Comparison of ENCODE assay signal across 7 mouse cellular contexts in the genomic region with DNA sequence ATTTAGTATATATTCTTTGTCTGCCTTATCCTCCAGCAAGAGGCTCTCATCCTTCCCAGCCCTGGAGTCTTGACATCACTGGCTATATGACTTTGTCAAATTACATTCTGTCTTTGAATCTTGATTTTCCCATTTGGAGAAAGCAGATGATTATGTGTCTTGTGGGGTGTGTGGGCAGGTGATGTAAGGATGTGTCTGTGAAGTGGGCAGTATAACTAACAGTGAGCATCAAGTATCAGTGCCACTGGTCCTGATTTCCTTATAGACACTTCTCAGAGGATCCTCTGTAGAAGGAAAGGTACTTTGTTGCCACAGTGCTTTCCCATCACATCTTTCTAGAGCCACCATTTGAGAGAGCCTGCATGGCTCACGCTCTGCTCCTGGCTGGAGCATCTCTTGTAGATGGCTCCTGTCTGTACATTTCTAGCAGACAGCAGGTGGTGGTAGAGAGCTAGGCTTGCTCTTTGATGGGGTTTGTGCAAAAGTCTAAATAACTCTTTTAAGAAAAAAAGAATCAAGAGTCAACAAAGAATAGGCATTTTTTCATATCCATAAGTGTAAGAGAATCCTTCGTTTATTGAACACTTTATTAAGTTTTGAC. TPM values are rescaled to one million over a fixed set of nuclear protein-coding genes. Genes with fewer than 3 reads are reported as not detected.
A peak's percentile ranks its signal among the peaks of the same experiment; 100 is the strongest.
DNase-seq lines count a peak whose midpoint lies in the region; ATAC-seq lines count a peak whose summit lies in the region.
"Not testable (repeated sequence)": the region's sequence is repeated elsewhere in the genome, so short reads cannot be mapped to it uniquely, and the experiment has no call there.

No protein-coding gene starts in this region.

- H3K4me1 ChIP-seq in midbrain, embryonic 13.5 days (replicated peaks): not testable (repeated sequence)

- H3K9ac ChIP-seq in midbrain, embryonic 13.5 days (replicated peaks): not testable (repeated sequence)

- WGBS in midbrain, embryonic 13.5 days: 62% methylated on average over 2 of the region's 2 CpGs

- H3K9me3 ChIP-seq in midbrain, embryonic 13.5 days: not testable (repeated sequence)

- H3K36me3 ChIP-seq in midbrain, embryonic 13.5 days: not testable (repeated sequence)

- DNase-seq in cerebellum, adult 18-20 months: peak; percentile 49 to 50
- peak; percentile 62 for DNase-seq in heart, postnatal 4 days
- DNase-seq in kidney, postnatal 14 days: peak; percentile 50
- peak; percentile 47 to 62 for DNase-seq in left cerebral cortex, postnatal 10 days (ENCODE audit: extremely low spot score in 1 of 2, low spot score in 2 of 2)
- peak; percentile 72 to 73 for DNase-seq in right cerebral cortex, adult 2 months (ENCODE audit: low spot score in 2 of 2)

- intact Hi-C loops in left cerebral cortex, postnatal 10 days (cut with DNase I): not testable (repeated sequence)

- not testable (repeated sequence) for H3K4me2 ChIP-seq in midbrain, embryonic 13.5 days (replicated peaks)

- not testable (repeated sequence) for H3K27me3 ChIP-seq in midbrain, embryonic 13.5 days

- ATAC-seq in frontal cortex, adult (ENCODE audit: low TSS enrichment): peak; percentile 88
- peak; percentile 68; the same call in 1 of the 2 replicates for ATAC-seq in midbrain, embryonic 13.5 days

- H3K27ac ChIP-seq in midbrain, embryonic 13.5 days: not testable (repeated sequence)

- H3K4me3 ChIP-seq in midbrain, embryonic 13.5 days (replicated peaks): not testable (repeated sequence)

RNA-seq across cellular contexts. Expression of gene Mthfs, which starts 20.5 kb away (rescaled TPM):
- total RNA-seq in heart, postnatal 4 days (2021): 10 to 100 TPM; 18.9 to 19.4 TPM
- total RNA-seq in left cerebral cortex, postnatal 10 days (2021): 10 to 100 TPM; 32.9 to 39.0 TPM
- polyA plus RNA-seq in midbrain, embryonic 13.5 days (2015; fragmentation: Nextera tagmentation; extraction: Ambion mirVana): 11.3 and 13.4 TPM in 2 replicates

RNA-seq across cellular contexts. Expression of gene Gm29094, which starts 31.8 kb away (rescaled TPM):
- 1 to 10 TPM in 1 of 2 experiments, under 1 TPM in 1; 0.59 to 1.5 TPM for total RNA-seq in heart, postnatal 4 days (2021)
- not detected for total RNA-seq in left cerebral cortex, postnatal 10 days (2021)
- not detected in 2 replicates for polyA plus RNA-seq in midbrain, embryonic 13.5 days (2015; fragmentation: Nextera tagmentation; extraction: Ambion mirVana)

RNA-seq across cellular contexts. Expression of gene Bcl2a1b, which starts 32.0 kb away (rescaled TPM):
- under 1 TPM in 1 of 2 experiments, not detected in 1; 0.88 TPM for total RNA-seq in heart, postnatal 4 days (2021)
- total RNA-seq in left cerebral cortex, postnatal 10 days (2021): under 1 TPM; 0.66 to 0.81 TPM
- 0.73 and 0.99 TPM in 2 replicates for polyA plus RNA-seq in midbrain, embryonic 13.5 days (2015; fragmentation: Nextera tagmentation; extraction: Ambion mirVana)
